Mouse (Mus musculus): ENCODE measurements around the gene Mapk14. TPM values are rescaled to one million over a fixed set of nuclear protein-coding genes. Genes with fewer than 3 reads are reported as not detected.
"Not testable (repeated sequence)": the region's sequence is repeated elsewhere in the genome, so short reads cannot be mapped to it uniquely, and the experiment has no call there.

Gene Mapk14
- polyA plus RNA-seq, 1 experiment from 2014 or later, result 52.4 TPM

DNA sequence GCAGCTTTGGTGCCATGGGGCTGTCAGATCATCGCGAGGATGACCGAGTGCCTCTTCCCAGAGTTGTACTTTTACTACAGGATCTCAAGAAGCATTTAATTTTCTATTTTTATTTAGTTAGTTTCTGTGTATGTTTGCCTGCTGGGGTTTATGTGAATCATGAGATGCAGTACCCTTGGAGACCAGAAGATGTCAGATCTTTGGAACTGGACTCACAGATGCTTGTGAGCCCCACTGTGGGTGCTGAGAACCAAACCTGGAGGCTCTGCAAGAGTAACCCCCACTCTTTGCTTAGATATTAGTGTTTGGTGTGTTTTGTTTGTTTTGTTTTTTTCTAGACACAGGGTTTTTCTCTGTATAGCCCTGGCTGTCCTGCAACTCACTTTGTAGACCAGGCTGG is 22.9 kb downstream of the Mapk14 start:
- 93% methylated on average over 3 of the region's 3 CpGs for WGBS
- Histone ChIP-seq H3K36me3 (peaks cover 40% of the 10 kb centered on the region), H3K9me3 (no peaks in the 10 kb centered on the region), H3K27me3 (no peaks in the 10 kb centered on the region), H3K4me3 (no peak overlapping the region), H3K9ac (no peak overlapping the region), H3K4me2 (replicated peaks) (no peak overlapping the region), H3K27ac (no peak overlapping the region), H3K4me1 (peaks cover 26% of the 10 kb centered on the region)
- no peak for ATAC-seq (ENCODE audit: insufficient number of reproducible peaks, insufficient read depth, low FRiP score, low TSS enrichment)

DNA sequence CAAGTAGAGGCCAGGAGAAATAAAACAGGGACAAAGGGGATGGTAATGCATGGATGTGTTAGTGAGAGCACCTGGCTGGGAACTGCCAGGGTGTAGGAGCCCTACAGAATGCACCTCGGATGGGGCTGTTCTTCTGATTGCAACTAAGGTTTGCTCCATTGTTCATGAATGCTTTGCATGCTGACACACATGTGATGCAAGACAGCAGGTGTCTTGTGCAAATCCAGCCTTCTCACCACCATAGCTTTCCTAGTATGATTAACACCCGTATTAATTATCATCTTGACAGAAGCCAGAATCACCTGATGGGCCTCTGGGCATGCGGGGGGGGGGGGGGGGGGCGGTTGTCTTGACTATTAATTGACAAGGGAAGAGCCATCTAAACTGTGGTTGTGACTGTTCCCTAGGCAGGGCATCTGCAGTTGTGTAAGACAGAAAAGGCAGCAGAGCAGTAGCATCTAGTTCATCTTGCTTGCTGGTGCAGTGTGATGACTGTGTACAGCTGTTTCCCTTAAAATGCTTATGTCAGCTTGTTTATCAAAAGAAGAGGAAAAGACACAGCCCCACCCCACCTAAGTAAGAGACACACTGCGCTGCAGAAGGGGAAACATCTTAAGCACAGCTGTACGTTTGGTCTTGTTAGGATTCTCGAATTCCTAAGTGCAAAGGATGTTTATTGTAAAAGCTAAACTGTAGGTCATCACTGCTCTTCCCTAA is 24.9 kb downstream of the Mapk14 start:
- Histone ChIP-seq H3K9me3 (no peaks in the 10 kb centered on the region), H3K27me3 (no peaks in the 10 kb centered on the region), H3K4me1 (peaks cover 18% of the 10 kb centered on the region), H3K27ac (no peak overlapping the region), H3K4me3 (no peak overlapping the region), H3K9ac (no peak overlapping the region), H3K36me3 (peaks cover 57% of the 10 kb centered on the region), H3K4me2 (replicated peaks) (no peak overlapping the region)
- WGBS, result 74% methylated on average over 7 of the region's 7 CpGs
- no peak for ATAC-seq (ENCODE audit: insufficient number of reproducible peaks, insufficient read depth, low FRiP score, low TSS enrichment)

DNA sequence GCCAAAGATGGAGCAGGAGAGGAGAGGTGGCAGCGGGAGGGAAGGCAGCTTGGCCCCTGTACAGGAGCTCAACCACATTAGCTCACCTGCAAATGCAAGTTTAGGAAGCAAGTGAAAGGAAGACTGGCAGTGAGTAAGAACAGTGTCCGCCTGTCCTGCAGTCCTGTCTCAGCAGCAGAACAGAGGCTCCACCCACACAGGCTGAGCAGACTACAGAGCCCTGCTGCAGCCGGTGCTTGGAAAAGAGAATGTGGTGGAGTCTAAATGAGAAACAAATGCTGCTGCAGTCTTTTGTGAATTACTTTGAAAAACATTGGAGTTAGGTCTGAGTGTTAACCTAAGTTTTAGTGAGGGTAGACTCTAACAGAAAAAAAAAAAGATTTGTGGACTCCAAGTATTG is 26.4 kb downstream of the Mapk14 start:
- ATAC-seq (ENCODE audit: insufficient number of reproducible peaks, insufficient read depth, low FRiP score, low TSS enrichment), result peak; percentile 75; the same call in 1 of the 2 replicates
- Histone ChIP-seq H3K27ac (peak overlapping the region; percentile 69), H3K36me3 (peaks cover 57% of the 10 kb centered on the region), H3K4me3 (no peak overlapping the region), H3K4me2 (replicated peaks) (no peak overlapping the region), H3K4me1 (peaks cover 18% of the 10 kb centered on the region), H3K9me3 (no peaks in the 10 kb centered on the region), H3K9ac (no peak overlapping the region), H3K27me3 (no peaks in the 10 kb centered on the region)
- 51% methylated on average over 3 of the region's 3 CpGs for WGBS

DNA sequence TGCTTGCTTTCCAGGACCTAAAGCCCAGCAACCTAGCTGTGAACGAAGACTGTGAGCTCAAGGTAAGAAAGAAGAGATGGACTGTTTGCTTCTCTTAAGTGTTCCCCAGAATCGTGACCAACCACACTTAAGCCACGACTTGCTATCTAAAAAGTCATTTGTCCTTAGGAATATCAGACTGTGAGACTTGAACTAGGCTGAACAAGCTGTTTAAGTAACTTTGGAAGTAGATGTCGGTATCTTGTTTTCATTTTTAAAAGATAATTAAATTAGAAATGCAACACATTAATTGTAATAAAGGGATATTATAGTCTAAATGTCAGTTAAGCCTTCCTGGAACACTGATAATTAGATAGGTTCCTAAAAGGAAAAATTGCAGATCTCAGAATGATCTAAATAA is 34.7 kb downstream of the Mapk14 start, which contains the start of gene AC170998.1:
Gene AC170998.1, plus strand, starts transcription at position 301 of the 400 bp plus-strand sequence.
- ATAC-seq (ENCODE audit: insufficient number of reproducible peaks, insufficient read depth, low FRiP score, low TSS enrichment), result no peak
- H3K4me3 ChIP-seq, result no peak within 1 kb of the TSS
- no peak within 1 kb of the TSS for H3K9ac ChIP-seq
- H3K27ac ChIP-seq, result no peak within 1 kb of the TSS
- no peak within 1 kb of the TSS for H3K4me2 ChIP-seq (replicated peaks)
- no peaks in the 10 kb centered on the region for H3K4me1 ChIP-seq
- H3K9me3 ChIP-seq, result no peaks in the 10 kb centered on the region
- H3K36me3 ChIP-seq, result peaks cover 67% of the 10 kb centered on the region
- no peaks in the 10 kb centered on the region for H3K27me3 ChIP-seq
- 91% methylated on average over 4 of the region's 4 CpGs for WGBS

DNA sequence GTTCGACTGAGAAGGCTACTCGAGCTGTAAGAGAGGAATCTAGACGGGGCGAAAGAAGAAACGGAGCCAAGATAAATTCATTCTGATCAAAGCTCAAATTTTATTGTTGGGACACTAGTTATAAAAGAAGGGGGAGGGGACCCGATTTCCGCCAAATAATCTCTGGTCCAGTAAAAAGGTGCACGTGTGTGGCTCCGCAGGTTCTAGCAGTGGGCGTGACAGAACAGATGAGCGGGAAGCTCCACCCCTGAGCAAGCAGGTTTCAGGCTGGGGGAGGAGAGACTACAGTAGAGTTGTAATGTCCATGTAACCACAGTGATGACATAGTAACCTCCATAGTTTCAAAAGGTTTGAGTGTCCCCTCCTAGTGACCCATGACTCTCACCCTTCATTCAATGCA is 36.4 kb downstream of the Mapk14 start:
- WGBS, result 93% methylated on average over 11 of the region's 11 CpGs
- H3K9me3 ChIP-seq; H3K4me3 ChIP-seq; H3K4me1 ChIP-seq; ATAC-seq (ENCODE audit: insufficient number of reproducible peaks, insufficient read depth, low FRiP score, low TSS enrichment); H3K9ac ChIP-seq; H3K27me3 ChIP-seq; H3K27ac ChIP-seq; H3K4me2 ChIP-seq (replicated peaks): not testable (repeated sequence)
- H3K36me3 ChIP-seq, result peaks cover 77% of the 10 kb centered on the region

DNA sequence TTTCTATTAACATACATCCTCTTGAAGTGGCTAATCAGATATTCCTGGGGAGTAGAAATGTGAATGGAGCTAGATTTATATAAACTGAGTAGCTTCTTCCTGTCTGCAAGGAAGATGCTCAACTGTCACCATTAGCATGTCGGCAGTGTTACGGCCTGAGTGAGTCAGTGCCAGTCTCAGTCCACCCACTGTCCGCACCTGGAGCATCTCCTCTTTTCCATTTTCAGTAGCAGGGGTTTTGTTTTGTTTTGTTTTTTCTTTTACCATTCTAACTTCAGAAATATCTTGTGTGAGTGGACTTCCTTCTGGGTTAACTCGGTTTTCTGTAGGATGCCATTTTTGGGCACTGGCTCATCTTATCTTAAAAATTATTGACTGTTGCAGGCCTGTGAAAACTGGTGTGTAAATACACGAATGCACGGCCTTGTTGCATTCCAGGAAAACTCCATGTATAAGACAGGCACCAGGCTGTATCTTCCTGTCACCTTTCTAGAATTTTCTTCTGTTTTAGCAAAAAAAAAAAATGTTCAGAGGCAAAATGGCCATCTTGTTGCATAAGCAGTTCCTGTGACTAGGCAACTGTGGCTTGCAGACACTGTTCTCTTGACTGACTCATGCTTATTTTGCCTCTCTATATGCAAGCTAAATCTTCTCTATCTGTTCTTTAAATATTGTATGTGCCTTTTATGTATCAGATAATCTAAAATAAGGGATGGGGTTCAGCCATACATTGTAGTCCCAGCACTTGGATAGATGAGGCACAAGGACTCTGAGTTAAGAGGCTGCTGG is 44.4 kb downstream of the Mapk14 start:
- Histone ChIP-seq H3K27ac (no peak overlapping the region), H3K4me2 (replicated peaks) (no peak overlapping the region), H3K9me3 (no peaks in the 10 kb centered on the region), H3K4me1 (no peaks in the 10 kb centered on the region), H3K4me3 (no peak overlapping the region), H3K36me3 (peaks cover 55% of the 10 kb centered on the region), H3K27me3 (no peaks in the 10 kb centered on the region), H3K9ac (no peak overlapping the region)
- WGBS, result 92% methylated on average over 6 of the region's 6 CpGs
- ATAC-seq (ENCODE audit: insufficient number of reproducible peaks, insufficient read depth, low FRiP score, low TSS enrichment), result no peak

DNA sequence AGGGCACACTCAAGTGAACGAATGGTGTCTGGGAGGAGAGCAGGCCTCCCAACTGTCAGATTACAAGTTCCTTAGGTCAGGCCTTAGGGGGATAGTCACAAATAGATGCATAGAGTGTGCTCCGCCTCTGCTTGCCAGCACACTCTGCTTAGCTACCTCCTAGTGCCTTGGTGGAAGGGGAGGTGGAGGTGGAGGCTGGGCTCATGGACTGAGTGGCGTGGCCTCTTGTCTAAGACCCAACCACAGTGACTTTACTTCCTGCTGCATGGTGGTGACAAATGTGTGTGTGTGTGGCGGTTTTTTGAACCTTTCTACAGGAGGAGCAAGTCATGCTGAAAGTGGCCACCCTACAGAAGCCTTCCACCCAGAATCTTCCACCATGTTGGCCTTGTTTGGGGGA is 45.4 kb downstream of the Mapk14 start:
- Histone ChIP-seq H3K9me3 (no peaks in the 10 kb centered on the region), H3K4me2 (replicated peaks) (no peak overlapping the region), H3K4me3 (no peak overlapping the region), H3K4me1 (no peaks in the 10 kb centered on the region), H3K9ac (no peak overlapping the region), H3K36me3 (peaks cover 55% of the 10 kb centered on the region), H3K27ac (no peak overlapping the region), H3K27me3 (no peaks in the 10 kb centered on the region)
- no peak for ATAC-seq (ENCODE audit: insufficient number of reproducible peaks, insufficient read depth, low FRiP score, low TSS enrichment)
- WGBS, result 79% methylated on average over 4 of the region's 4 CpGs

DNA sequence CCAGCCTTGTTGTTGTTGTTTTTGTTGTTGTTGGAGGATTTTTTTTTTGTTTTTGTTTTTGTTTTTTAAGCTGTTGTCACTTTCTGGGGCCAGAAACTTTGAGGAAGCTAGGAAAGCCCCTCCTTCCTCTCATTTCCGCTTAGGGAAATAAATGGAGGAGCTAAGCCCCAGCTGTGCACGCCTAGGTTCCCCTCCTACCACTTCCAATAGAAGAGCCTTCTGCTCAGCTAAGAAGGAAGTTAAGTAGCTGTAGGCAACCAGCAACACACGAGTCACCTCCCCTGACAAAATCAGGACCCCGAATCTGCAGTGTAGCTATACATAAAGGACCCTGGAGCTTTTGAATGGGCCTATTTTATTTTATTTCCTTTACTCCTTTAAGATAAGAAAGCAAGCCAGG is 46.8 kb downstream of the Mapk14 start:
- Histone ChIP-seq H3K27ac (no peak overlapping the region), H3K9me3 (no peaks in the 10 kb centered on the region), H3K4me2 (replicated peaks) (no peak overlapping the region), H3K4me3 (no peak overlapping the region), H3K27me3 (no peaks in the 10 kb centered on the region), H3K36me3 (peaks cover 60% of the 10 kb centered on the region), H3K4me1 (no peaks in the 10 kb centered on the region), H3K9ac (no peak overlapping the region)
- no peak for ATAC-seq (ENCODE audit: insufficient number of reproducible peaks, insufficient read depth, low FRiP score, low TSS enrichment)
- 88% methylated on average over 4 of the region's 4 CpGs for WGBS

DNA sequence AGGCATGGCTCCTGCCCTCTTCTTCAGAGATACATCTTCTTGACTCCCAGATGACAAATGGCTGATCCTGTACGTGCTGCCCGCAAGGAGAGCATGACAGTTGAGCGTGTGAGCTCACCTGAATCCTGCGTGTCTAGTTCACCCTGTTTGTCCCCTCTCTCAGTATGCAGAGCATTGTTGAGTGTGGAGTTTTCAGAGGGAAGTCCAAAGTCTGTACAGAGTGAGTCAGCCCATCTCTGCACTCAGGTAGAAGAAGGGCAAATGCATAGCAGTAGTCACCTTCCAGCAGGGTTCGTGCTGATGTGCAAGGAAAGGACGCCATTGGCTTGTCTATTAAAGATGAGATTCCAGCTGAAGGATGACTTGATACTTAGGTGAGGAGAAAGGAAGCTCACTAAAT is 48.1 kb downstream of the Mapk14 start:
- Histone ChIP-seq H3K9ac (no peak overlapping the region), H3K4me1 (no peaks in the 10 kb centered on the region), H3K9me3 (no peaks in the 10 kb centered on the region), H3K27me3 (no peaks in the 10 kb centered on the region), H3K4me2 (replicated peaks) (no peak overlapping the region), H3K4me3 (no peak overlapping the region), H3K27ac (no peak overlapping the region), H3K36me3 (peaks cover 67% of the 10 kb centered on the region)
- 91% methylated on average over 6 of the region's 6 CpGs for WGBS
- no peak for ATAC-seq (ENCODE audit: insufficient number of reproducible peaks, insufficient read depth, low FRiP score, low TSS enrichment)

DNA sequence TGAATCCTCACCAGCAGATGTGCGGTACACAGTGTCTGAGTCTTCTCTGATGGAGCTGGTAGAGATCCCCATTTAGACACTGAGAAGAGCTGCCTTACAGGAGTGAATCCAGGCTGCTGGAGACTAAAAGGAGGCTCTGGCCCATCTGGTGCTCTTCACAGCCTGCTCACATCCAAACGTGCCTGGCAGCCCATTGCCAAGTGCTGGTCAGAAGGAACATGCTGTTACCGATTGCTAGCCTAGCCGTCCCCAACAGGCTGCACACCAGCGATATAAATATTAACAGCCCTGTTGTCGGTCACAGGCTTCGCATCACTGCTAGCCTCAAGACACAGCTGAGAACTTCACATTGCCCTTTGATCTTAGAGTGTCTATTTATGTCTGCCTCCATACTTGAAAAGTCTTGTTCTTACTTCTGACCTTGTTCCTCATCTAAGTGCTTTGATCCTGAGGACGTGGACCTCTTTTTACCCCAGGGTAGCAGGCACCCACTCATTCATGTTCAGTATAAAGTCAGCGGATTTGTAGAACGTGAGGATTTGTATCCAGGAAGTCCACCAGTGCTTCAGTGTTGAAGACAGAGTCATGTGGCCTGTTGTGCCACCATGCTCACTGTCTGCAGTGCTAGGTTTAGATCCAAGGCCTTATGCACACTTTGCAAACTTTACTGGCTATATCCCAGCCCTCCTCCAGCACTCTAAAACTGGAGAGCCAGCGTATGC is 52.2 kb downstream of the Mapk14 start:
- Histone ChIP-seq H3K27ac (no peak overlapping the region), H3K9me3 (no peaks in the 10 kb centered on the region), H3K4me3 (no peak overlapping the region), H3K36me3 (peaks cover 91% of the 10 kb centered on the region), H3K4me1 (no peaks in the 10 kb centered on the region), H3K4me2 (replicated peaks) (no peak overlapping the region), H3K27me3 (no peaks in the 10 kb centered on the region), H3K9ac (no peak overlapping the region)
- WGBS, result 94% methylated on average over 11 of the region's 11 CpGs
- no peak for ATAC-seq (ENCODE audit: insufficient number of reproducible peaks, insufficient read depth, low FRiP score, low TSS enrichment)

DNA sequence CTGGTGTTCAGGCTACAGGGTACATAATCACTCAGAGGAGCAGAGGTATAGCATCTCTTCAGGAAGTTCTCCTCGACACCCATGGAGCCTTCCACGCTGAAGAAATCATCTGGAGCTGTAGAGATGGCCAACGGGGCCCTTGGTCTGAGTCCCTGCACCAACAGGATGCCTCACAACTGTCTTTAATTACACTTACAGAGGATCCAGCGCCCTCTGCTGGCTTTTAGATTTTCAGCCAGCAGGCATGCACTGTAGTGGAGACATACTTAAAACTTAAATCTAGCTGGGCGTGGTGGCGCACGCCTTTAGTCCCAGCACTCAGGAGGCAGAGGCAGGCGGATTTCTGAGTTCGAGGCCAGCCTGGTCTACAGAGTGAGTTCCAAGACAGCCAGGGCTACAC is 52.8 kb downstream of the Mapk14 start:
- no peak overlapping the region for H3K27ac ChIP-seq
- no peaks in the 10 kb centered on the region for H3K4me1 ChIP-seq
- no peak for ATAC-seq (ENCODE audit: insufficient number of reproducible peaks, insufficient read depth, low FRiP score, low TSS enrichment)
- H3K4me2 ChIP-seq (replicated peaks), result no peak overlapping the region
- peaks cover 94% of the 10 kb centered on the region for H3K36me3 ChIP-seq
- no peak overlapping the region for H3K4me3 ChIP-seq
- no peaks in the 10 kb centered on the region for H3K27me3 ChIP-seq
- WGBS, result 89% methylated on average over 9 of the region's 9 CpGs
- no peaks in the 10 kb centered on the region for H3K9me3 ChIP-seq
- H3K9ac ChIP-seq, result no peak overlapping the region

DNA sequence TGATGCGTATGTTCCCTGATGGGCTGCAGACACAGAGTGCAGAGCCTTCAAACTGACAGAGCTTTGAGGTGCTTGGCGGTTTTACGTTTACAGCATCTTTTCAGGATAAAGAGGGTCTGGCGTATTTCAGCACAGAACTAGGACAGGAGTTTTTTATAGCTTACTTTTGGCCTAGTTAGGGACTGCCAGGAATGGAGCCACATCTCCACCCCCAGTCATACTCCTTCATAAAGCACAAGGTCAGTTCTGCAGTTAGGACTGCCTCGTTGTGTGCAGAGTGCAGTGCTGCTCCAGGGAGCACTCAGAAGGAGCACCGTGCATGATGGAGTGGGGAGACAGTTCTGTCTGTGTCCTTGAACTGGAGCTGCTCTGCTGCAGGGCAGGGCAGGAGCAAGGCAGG is 54.6 kb downstream of the Mapk14 start:
- no peak overlapping the region for H3K9ac ChIP-seq
- peaks cover 78% of the 10 kb centered on the region for H3K36me3 ChIP-seq
- no peaks in the 10 kb centered on the region for H3K9me3 ChIP-seq
- ATAC-seq (ENCODE audit: insufficient number of reproducible peaks, insufficient read depth, low FRiP score, low TSS enrichment), result no peak
- H3K4me1 ChIP-seq, result no peaks in the 10 kb centered on the region
- H3K27me3 ChIP-seq, result no peaks in the 10 kb centered on the region
- H3K4me3 ChIP-seq, result no peak overlapping the region
- WGBS, result 93% methylated on average over 6 of the region's 6 CpGs
- no peak overlapping the region for H3K4me2 ChIP-seq (replicated peaks)
- no peak overlapping the region for H3K27ac ChIP-seq
